Mouse (Mus musculus) megakaryocyte, embryonic 14.5 days (primary cell): ENCODE results near the gene Lrrc31.

Experiments
- FLI1 ChIP-seq: IDR thresholded peaks from 2 replicates; pipeline ENCODE4 v1.6.1; 2012; ENCODE audit warnings: low read length, inconsistent platforms, mixed read lengths
- GATA1 ChIP-seq: IDR thresholded peaks from 3 replicates; pipeline ENCODE4 v1.6.1; 2012; ENCODE audit warnings: mixed read lengths, low read length, inconsistent platforms, borderline replicate concordance

GRCm38 (mm10) chr3:30718649-30719048 lies 19.0 kb upstream of the Lrrc31 start:
- no peak for TF ChIP-seq GATA1
- no peak for TF ChIP-seq FLI1
